Mouse (Mus musculus) heart, embryonic 12.5 days (tissue): ENCODE measurements around the gene Tmem86b. TPM values are rescaled to one million over a fixed set of nuclear protein-coding genes. Genes with fewer than 3 reads are reported as not detected.
A peak's percentile ranks its signal among the peaks of the same experiment; 100 is the strongest.

Source experiments
- ATAC-seq: fragments of 200-750 bp; cut with Nextera tagmentation; 2 replicates; pipeline ENCODE4 v1.8.0; 2017; ENCODE audit warnings: moderate TSS enrichment, moderate library complexity; ENCODE audit not compliant: insufficient number of reproducible peaks, low FRiP score
- H3K27ac ChIP-seq: fragments of 300-500 bp; sonication (generic); 2 replicates; pipeline ENCODE4 v1.5.1; 2016; ENCODE audit warnings: mild to moderate bottlenecking, moderate library complexity; ENCODE audit not compliant: poor library complexity, severe bottlenecking
- H3K27me3 ChIP-seq: fragments of 300-500 bp; sonication (generic); replicated peaks from 2 replicates; pipeline ENCODE4 v1.6.1; 2016; ENCODE audit warnings: mild to moderate bottlenecking, moderate library complexity
- H3K36me3 ChIP-seq: fragments of 300-500 bp; sonication (generic); 2 replicates; pipeline ENCODE4 v1.6.1; 2016; ENCODE audit warnings: mild to moderate bottlenecking, moderate library complexity
- H3K4me1 ChIP-seq: fragments of 300-500 bp; sonication (generic); replicated peaks from 2 replicates; pipeline ENCODE4 v1.6.1; 2016; ENCODE audit warnings: mild to moderate bottlenecking
- H3K4me2 ChIP-seq: fragments of 300-500 bp; sonication (generic); 2 replicates; pipeline ENCODE4 v1.6.1; 2016; ENCODE audit warnings: mild to moderate bottlenecking, moderate library complexity
- H3K4me3 ChIP-seq: fragments of 300-500 bp; sonication (generic); 2 replicates; pipeline ENCODE4 v1.5.1; 2016; ENCODE audit warnings: mild to moderate bottlenecking
- H3K9ac ChIP-seq: fragments of 300-500 bp; sonication (generic); 2 replicates; pipeline ENCODE4 v1.6.1; 2016; ENCODE audit warnings: mild to moderate bottlenecking, moderate library complexity
- H3K9me3 ChIP-seq: fragments of 300-500 bp; sonication (generic); replicated peaks from 2 replicates; pipeline ENCODE4 v1.6.1; 2016; ENCODE audit warnings: mild to moderate bottlenecking, moderate library complexity
- WGBS: fragments of 180-500 bp; shearing (Covaris S2); methylation state at CpG from one replicate; pipeline ENCODE4 v1.1.7; 2016; 5-methylcytosine and 5-hydroxymethylcytosine counted together
- polyA plus RNA-seq: library from polyadenylated mRNA; unstranded; fragments of >200 nt; fragmentation: Nextera tagmentation; extraction: Ambion mirVana; gene quantifications from 2 replicates; pipeline ENCODE4 v1.2.1, GENCODE M21; 2016

Gene Tmem86b
- polyA plus RNA-seq, 1 experiment from 2014 or later: 3.2 TPM

GRCm38 (mm10) chr7:4658912-4659551 lies 27.8 kb upstream of the Tmem86b start, which contains the start of gene Ppp6r1:
Gene Ppp6r1, minus strand, starts transcription at chr7:4659019.
- WGBS: under 1% methylated on average over 54 of the region's 54 CpGs
- peak; percentile 98 for ATAC-seq

GRCm38 (mm10) chr7:4658128-4658907 lies 27.1 kb upstream of the Tmem86b start:
- Histone ChIP-seq H3K9me3 (no peaks in the 10 kb centered on the region), H3K27ac (peak overlapping the region; percentile 86), H3K27me3 (no peaks in the 10 kb centered on the region), H3K4me1 (peaks cover 46% of the 10 kb centered on the region), H3K9ac (peak overlapping the region; percentile 91), H3K36me3 (peaks cover 22% of the 10 kb centered on the region), H3K4me3 (peak overlapping the region; percentile 71), H3K4me2 (peak overlapping the region; percentile 95)
- under 1% methylated on average over 71 of the region's 78 CpGs for WGBS
- ATAC-seq: peak; percentile 75

More at GRCm38 (mm10) chr7:4658912-4659551, 27.8 kb upstream of the Tmem86b start, which contains the start of gene Ppp6r1:
- H3K9me3 ChIP-seq: no peaks in the 10 kb centered on the region
- H3K27ac ChIP-seq: peak within 1 kb of the TSS; percentile 96
- H3K27me3 ChIP-seq: no peaks in the 10 kb centered on the region
- peak within 1 kb of the TSS; percentile 71 for H3K4me3 ChIP-seq
- H3K4me1 ChIP-seq: peaks cover 44% of the 10 kb centered on the region
- H3K9ac ChIP-seq: peak within 1 kb of the TSS; percentile 91
- H3K4me2 ChIP-seq: peak within 1 kb of the TSS; percentile 95
- H3K36me3 ChIP-seq: peaks cover 25% of the 10 kb centered on the region

GRCm38 (mm10) chr7:4657521-4658127 lies 26.4 kb upstream of the Tmem86b start:
- peaks cover 51% of the 10 kb centered on the region for H3K4me1 ChIP-seq

GRCm38 (mm10) chr7:4656818-4657217 lies 25.6 kb upstream of the Tmem86b start:
- Histone ChIP-seq H3K27me3 (no peaks in the 10 kb centered on the region), H3K4me2 (peak overlapping the region; percentile 95), H3K4me3 (peak overlapping the region; percentile 71), H3K36me3 (peaks cover 17% of the 10 kb centered on the region; the same call in 1 of the 2 replicates), H3K9ac (no peak overlapping the region), H3K27ac (no peak overlapping the region), H3K9me3 (no peaks in the 10 kb centered on the region), H3K4me1 (peaks cover 58% of the 10 kb centered on the region)
- WGBS: 50% methylated on average over 1 of the region's 1 CpGs
- no peak for ATAC-seq

More at GRCm38 (mm10) chr7:4657521-4658127, 26.4 kb upstream of the Tmem86b start:
- Histone ChIP-seq H3K27me3 (no peaks in the 10 kb centered on the region), H3K9ac (peak overlapping the region; percentile 91), H3K4me3 (peak overlapping the region; percentile 71), H3K9me3 (no peaks in the 10 kb centered on the region), H3K27ac (peak overlapping the region; percentile 86; the same call in 1 of the 2 replicates), H3K36me3 (peaks cover 22% of the 10 kb centered on the region; the same call in 1 of the 2 replicates), H3K4me2 (peak overlapping the region; percentile 95)
- ATAC-seq: no peak
- WGBS: 39% methylated on average over 9 of the region's 9 CpGs

- Histone ChIP-seq H3K27me3 (no peaks in the 10 kb centered on the region), H3K27ac (no peak overlapping the region), H3K36me3 (peaks cover 18% of the 10 kb centered on the region; the same call in 1 of the 2 replicates), H3K9ac (no peak overlapping the region), H3K4me1 (peaks cover 63% of the 10 kb centered on the region), H3K9me3 (no peaks in the 10 kb centered on the region), H3K4me3 (no peak overlapping the region), H3K4me2 (no peak overlapping the region)
- 91% methylated on average over 1 of the region's 1 CpGs for WGBS
- ATAC-seq: no peak
Observed at GRCm38 (mm10) chr7:4655916-4656315, 24.7 kb upstream of the Tmem86b start.

- no peaks in the 10 kb centered on the region for H3K9me3 ChIP-seq
- H3K36me3 ChIP-seq: peaks cover 17% of the 10 kb centered on the region; the same call in 1 of the 2 replicates
- 92% methylated on average over 4 of the region's 4 CpGs for WGBS
- H3K4me3 ChIP-seq: no peak overlapping the region
- H3K27me3 ChIP-seq: no peaks in the 10 kb centered on the region
- no peak for ATAC-seq
- no peak overlapping the region for H3K9ac ChIP-seq
- H3K27ac ChIP-seq: no peak overlapping the region
- peaks cover 62% of the 10 kb centered on the region for H3K4me1 ChIP-seq
- no peak overlapping the region for H3K4me2 ChIP-seq
Observed at GRCm38 (mm10) chr7:4655393-4655792, 24.2 kb upstream of the Tmem86b start.

GRCm38 (mm10) chr7:4654221-4654620 lies 23.0 kb upstream of the Tmem86b start:
- Histone ChIP-seq H3K4me2 (no peak overlapping the region), H3K27me3 (no peaks in the 10 kb centered on the region), H3K4me3 (no peak overlapping the region), H3K27ac (no peak overlapping the region), H3K36me3 (peaks cover 17% of the 10 kb centered on the region; the same call in 1 of the 2 replicates), H3K4me1 (peaks cover 54% of the 10 kb centered on the region), H3K9me3 (no peaks in the 10 kb centered on the region), H3K9ac (no peak overlapping the region)
- no peak for ATAC-seq
- WGBS: 75% methylated on average over 2 of the region's 2 CpGs

- 78% methylated on average over 7 of the region's 7 CpGs for WGBS
- peaks cover 17% of the 10 kb centered on the region; the same call in 1 of the 2 replicates for H3K36me3 ChIP-seq
- ATAC-seq: no peak
- H3K9me3 ChIP-seq: no peaks in the 10 kb centered on the region
- H3K4me2 ChIP-seq: no peak overlapping the region
- H3K9ac ChIP-seq: no peak overlapping the region
- H3K27ac ChIP-seq: no peak overlapping the region
- peaks cover 54% of the 10 kb centered on the region for H3K4me1 ChIP-seq
- no peak overlapping the region for H3K4me3 ChIP-seq
- no peaks in the 10 kb centered on the region for H3K27me3 ChIP-seq
Observed at GRCm38 (mm10) chr7:4653780-4654179, 22.6 kb upstream of the Tmem86b start.

- Histone ChIP-seq H3K4me2 (no peak overlapping the region), H3K4me3 (no peak overlapping the region), H3K27me3 (no peaks in the 10 kb centered on the region), H3K9me3 (no peaks in the 10 kb centered on the region), H3K27ac (no peak overlapping the region), H3K36me3 (peaks cover 17% of the 10 kb centered on the region; the same call in 1 of the 2 replicates), H3K9ac (no peak overlapping the region), H3K4me1 (peaks cover 55% of the 10 kb centered on the region)
- ATAC-seq: no peak
- 77% methylated on average over 5 of the region's 5 CpGs for WGBS
Observed at GRCm38 (mm10) chr7:4653351-4653750, 22.1 kb upstream of the Tmem86b start.

- WGBS: 66% methylated on average over 5 of the region's 5 CpGs
- Histone ChIP-seq H3K36me3 (peaks cover 17% of the 10 kb centered on the region; the same call in 1 of the 2 replicates), H3K9ac (no peak overlapping the region), H3K4me2 (no peak overlapping the region), H3K4me1 (peaks cover 59% of the 10 kb centered on the region), H3K27me3 (no peaks in the 10 kb centered on the region), H3K9me3 (no peaks in the 10 kb centered on the region), H3K27ac (no peak overlapping the region), H3K4me3 (no peak overlapping the region)
- no peak for ATAC-seq
Observed at GRCm38 (mm10) chr7:4652726-4653125, 21.5 kb upstream of the Tmem86b start.

- no peak overlapping the region for H3K4me2 ChIP-seq
- H3K4me1 ChIP-seq: peaks cover 59% of the 10 kb centered on the region
- H3K27ac ChIP-seq: no peak overlapping the region
- 71% methylated on average over 8 of the region's 8 CpGs for WGBS
- peaks cover 22% of the 10 kb centered on the region for H3K36me3 ChIP-seq
- H3K9me3 ChIP-seq: no peaks in the 10 kb centered on the region
- H3K4me3 ChIP-seq: no peak overlapping the region
- ATAC-seq: no peak
- no peak overlapping the region for H3K9ac ChIP-seq
- no peaks in the 10 kb centered on the region for H3K27me3 ChIP-seq
Observed at GRCm38 (mm10) chr7:4651581-4651980, 20.4 kb upstream of the Tmem86b start.
